Mouse (Mus musculus): ENCODE results near the gene Tob1.

DNA sequence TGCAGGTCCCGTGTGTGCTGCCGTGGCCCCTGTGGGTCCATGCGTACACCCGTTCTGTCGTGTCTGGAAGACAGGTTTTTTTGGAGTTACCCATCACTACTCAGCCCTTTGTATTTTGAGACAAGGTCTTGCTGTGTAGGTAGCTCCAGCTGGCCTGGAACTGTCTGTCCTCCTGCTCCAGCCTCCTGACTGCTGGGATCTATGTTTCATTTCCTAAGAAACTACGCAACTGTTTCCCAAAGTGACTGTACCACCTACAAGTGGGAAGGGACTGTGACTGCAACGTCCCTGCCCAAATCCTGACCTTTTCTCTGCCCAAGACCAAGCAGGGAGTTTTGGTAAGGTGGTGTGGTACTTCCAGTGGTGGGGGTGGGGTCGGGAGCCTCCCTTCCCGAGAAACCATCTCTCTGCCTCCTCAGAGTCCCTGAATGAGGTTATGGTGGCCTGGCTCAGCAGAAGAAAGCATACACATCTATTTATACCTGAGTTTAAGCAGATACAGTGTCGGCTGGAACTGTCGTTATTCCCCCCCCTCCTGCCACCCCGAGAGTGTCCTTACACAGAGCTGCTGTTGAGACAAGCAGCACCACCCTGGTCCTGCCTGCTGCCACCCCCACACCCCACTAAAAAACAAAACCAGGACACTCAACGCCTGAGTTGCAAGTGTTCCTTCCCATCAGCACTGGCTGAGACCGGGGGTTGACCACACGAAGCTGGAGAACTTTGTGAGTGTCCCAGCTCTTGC, 33.2 kb upstream of the Tob1 start:
- TF ChIP-seq CTCF (IDR thresholded peaks at IDR 0.05; ENCODE audit: low read depth): no peak
- no peak for TF ChIP-seq EP300 (IDR thresholded peaks at IDR 0.05; ENCODE audit: low read depth)
